ENCODE assay signal across 12 mouse cellular contexts in genomic region chr15:88865888-88866695, GRCm38 (mm10). TPM values are rescaled to one million over a fixed set of nuclear protein-coding genes. Genes with fewer than 3 reads are reported as not detected.
DNase-seq lines count a peak whose midpoint lies in the region; ATAC-seq and TF ChIP-seq lines count a peak whose summit lies in the region.
"Had no signal": no experiment of that assay in that cellular context is flagged by ENCODE, and none has a peak within 500 bp of the region (broad histone marks: within the 10 kb centered on the region; RNA-seq: fewer than 3 reads in every experiment).

No protein-coding gene starts in this region.

- no peak for DNase-seq in heart, embryonic 10.5 days (ENCODE audit: low spot score)
- no peak for DNase-seq in heart, postnatal 10 days
- no peak for DNase-seq in lung, adult 2 months
- no peak for DNase-seq in midbrain, postnatal 0 days (ENCODE audit: low spot score)
- DNase-seq in left cerebral cortex, postnatal 10 days (ENCODE audit: extremely low spot score in 1 of 2, low spot score in 2 of 2): no peak
- DNase-seq: gastrocnemius, postnatal 14 days; right cerebral cortex, postnatal 4 days had no signal

- H3K4me3 ChIP-seq in heart, embryonic 10.5 days: peak overlapping the region; percentile 28
- H3K4me3 ChIP-seq in lung, embryonic 16.5 days (ENCODE audit: low read length): no peak overlapping the region
- no peak overlapping the region for H3K4me3 ChIP-seq in lung, adult 2 months (replicated peaks; ENCODE audit: extremely low read depth, low read depth, low read length)
- H3K4me3 ChIP-seq in intestine, postnatal 0 days (ENCODE audit: low read depth, low read length): no peak overlapping the region
- H3K4me3 ChIP-seq in stomach, embryonic 15.5 days (replicated peaks): no peak overlapping the region
- no peak overlapping the region for H3K4me3 ChIP-seq in midbrain, postnatal 0 days (ENCODE audit: low read depth, low read length)
- H3K4me3 ChIP-seq: neural tube, embryonic 15.5 days had no signal

- no peaks in the 10 kb centered on the region for H3K27me3 ChIP-seq in heart, embryonic 10.5 days (ENCODE audit: insufficient read depth, poor library complexity, severe bottlenecking)
- no peaks in the 10 kb centered on the region for H3K27me3 ChIP-seq in lung, embryonic 16.5 days (ENCODE audit: control insufficient read depth, insufficient read depth, low read depth, low read length)
- no peaks in the 10 kb centered on the region for H3K27me3 ChIP-seq in intestine, postnatal 0 days (replicated peaks; ENCODE audit: control insufficient read depth, insufficient read depth, low read length)
- no peaks in the 10 kb centered on the region for H3K27me3 ChIP-seq in stomach, embryonic 15.5 days (replicated peaks)
- no peaks in the 10 kb centered on the region for H3K27me3 ChIP-seq in midbrain, postnatal 0 days (ENCODE audit: insufficient read depth, low read length)
- H3K27me3 ChIP-seq: embryonic facial prominence, embryonic 15.5 days; neural tube, embryonic 15.5 days had no signal

- no peak for TF ChIP-seq POLR2A in lung, adult 2 months (IDR thresholded peaks at IDR 0.05; ENCODE audit: borderline replicate concordance, extremely low read depth, low read depth, low read length)

- H3K4me1 ChIP-seq in heart, embryonic 10.5 days: peaks cover 72% of the 10 kb centered on the region
- peaks cover 45% of the 10 kb centered on the region for H3K4me1 ChIP-seq in lung, embryonic 16.5 days (replicated peaks; ENCODE audit: control insufficient read depth, insufficient read depth, low read length)
- peaks cover 38% of the 10 kb centered on the region for H3K4me1 ChIP-seq in lung, adult 2 months (ENCODE audit: control insufficient read depth, insufficient read depth, low read length)
- peaks cover 9% of the 10 kb centered on the region for H3K4me1 ChIP-seq in intestine, postnatal 0 days (replicated peaks; ENCODE audit: control insufficient read depth, insufficient read depth, low read length)
- peaks cover 48% of the 10 kb centered on the region for H3K4me1 ChIP-seq in stomach, embryonic 15.5 days
- H3K4me1 ChIP-seq in midbrain, postnatal 0 days (ENCODE audit: insufficient read depth, low read length): peaks cover 6% of the 10 kb centered on the region; the same call in 1 of the 2 replicates

- TF ChIP-seq CTCF in lung, adult 2 months (IDR thresholded peaks at IDR 0.05; ENCODE audit: insufficient read depth, low read length): no peak
- no peak for TF ChIP-seq CTCF in intestine, postnatal 0 days (IDR thresholded peaks at IDR 0.05; ENCODE audit: low read depth)
- TF ChIP-seq CTCF in midbrain, postnatal 0 days (IDR thresholded peaks at IDR 0.05): no peak

- intact Hi-C loops in heart, postnatal 10 days (cut with DNase I): no loop called here
- intact Hi-C loops in left cerebral cortex, postnatal 10 days (cut with DNase I): no loop called here

- no peak overlapping the region for H3K4me2 ChIP-seq in lung, embryonic 16.5 days (ENCODE audit: low read depth, low read length)
- H3K4me2 ChIP-seq in intestine, postnatal 0 days (replicated peaks; ENCODE audit: low read depth): no peak overlapping the region
- H3K4me2 ChIP-seq in stomach, embryonic 15.5 days: peak overlapping the region; percentile 86
- H3K4me2 ChIP-seq in midbrain, postnatal 0 days (ENCODE audit: low read depth, low read length, poor library complexity, severe bottlenecking): no peak overlapping the region

- H3K27ac ChIP-seq in heart, embryonic 10.5 days: peak overlapping the region; percentile 87
- peak overlapping the region; percentile 74 for H3K27ac ChIP-seq in lung, embryonic 16.5 days (ENCODE audit: low read length)
- 0 out of 2 replicates have a peak overlapping the region, but pooled peaks have one; percentile 90 for H3K27ac ChIP-seq in intestine, postnatal 0 days (ENCODE audit: low read depth, low read length)
- no peak overlapping the region for H3K27ac ChIP-seq in stomach, embryonic 15.5 days
- H3K27ac ChIP-seq in midbrain, postnatal 0 days (ENCODE audit: low read depth, low read length): no peak overlapping the region

- H3K9me3 ChIP-seq in heart, embryonic 10.5 days: no peaks in the 10 kb centered on the region
- no peaks in the 10 kb centered on the region for H3K9me3 ChIP-seq in lung, embryonic 16.5 days (ENCODE audit: control insufficient read depth, low read length)
- H3K9me3 ChIP-seq in intestine, postnatal 0 days (ENCODE audit: control insufficient read depth): no peaks in the 10 kb centered on the region
- H3K9me3 ChIP-seq in stomach, embryonic 15.5 days: no peaks in the 10 kb centered on the region
- H3K9me3 ChIP-seq in midbrain, postnatal 0 days (ENCODE audit: low read length): no peaks in the 10 kb centered on the region
- H3K9me3 ChIP-seq: embryonic facial prominence, embryonic 15.5 days; neural tube, embryonic 15.5 days had no signal

- 0 out of 2 replicates have a peak overlapping the region, but pooled peaks have one; percentile 8 for H3K9ac ChIP-seq in lung, embryonic 16.5 days (ENCODE audit: low read length)
- H3K9ac ChIP-seq in intestine, postnatal 0 days (ENCODE audit: low read depth, low read length): no peak overlapping the region
- H3K9ac ChIP-seq in stomach, embryonic 15.5 days: no peak overlapping the region
- H3K9ac ChIP-seq in midbrain, postnatal 0 days (replicated peaks; ENCODE audit: low read length, poor library complexity, severe bottlenecking): no peak overlapping the region
- H3K9ac ChIP-seq: embryonic facial prominence, embryonic 15.5 days; neural tube, embryonic 15.5 days had no signal

- peaks cover 34% of the 10 kb centered on the region for H3K36me3 ChIP-seq in heart, embryonic 10.5 days
- peaks cover 10% of the 10 kb centered on the region for H3K36me3 ChIP-seq in lung, embryonic 16.5 days (ENCODE audit: control insufficient read depth, insufficient read depth, low read length)
- peaks cover 17% of the 10 kb centered on the region; the same call in 1 of the 2 replicates for H3K36me3 ChIP-seq in intestine, postnatal 0 days (ENCODE audit: control insufficient read depth, insufficient read depth)
- H3K36me3 ChIP-seq in stomach, embryonic 15.5 days: peaks cover 24% of the 10 kb centered on the region
- peaks cover 27% of the 10 kb centered on the region for H3K36me3 ChIP-seq in midbrain, postnatal 0 days (ENCODE audit: insufficient read depth, low read length)

- WGBS in heart, embryonic 10.5 days: 54% methylated on average over 4 of the region's 4 CpGs
- 56% methylated on average over 4 of the region's 4 CpGs for WGBS in lung, embryonic 16.5 days
- WGBS in lung, adult 2 months: 70% methylated on average over 4 of the region's 4 CpGs
- 52% methylated on average over 4 of the region's 4 CpGs for WGBS in intestine, postnatal 0 days
- 60% methylated on average over 4 of the region's 4 CpGs for WGBS in stomach, embryonic 15.5 days
- WGBS in midbrain, postnatal 0 days: 88% methylated on average over 4 of the region's 4 CpGs

- ATAC-seq in lung, embryonic 16.5 days (ENCODE audit: low read depth): no peak
- no peak for ATAC-seq in intestine, postnatal 0 days
- no peak for ATAC-seq in stomach, embryonic 15.5 days (ENCODE audit: insufficient read depth, low FRiP score, low read depth)
- ATAC-seq in midbrain, postnatal 0 days (ENCODE audit: low FRiP score): no peak

RNA-seq across cellular contexts. Expression of gene Pim3, which starts 4.1 kb away (rescaled TPM):
- polyA plus RNA-seq in heart, embryonic 10.5 days (2016; fragmentation: Nextera tagmentation; extraction: Ambion mirVana): 68.1 and 73.7 TPM in 2 replicates
- total RNA-seq in heart, postnatal 10 days (2021): 10 to 100 TPM; 49.8 to 85.5 TPM
- 64.1 and 68.0 TPM in 2 replicates for polyA plus RNA-seq in lung, embryonic 16.5 days (2015; fragmentation: Nextera tagmentation; extraction: Ambion mirVana)
- 55.0 and 97.1 TPM in 2 replicates for polyA plus RNA-seq in lung, adult 2 months (2012; rRNA removed)
- polyA plus RNA-seq in intestine, postnatal 0 days (2015; fragmentation: Nextera tagmentation; extraction: Ambion mirVana): 28.0 and 36.8 TPM in 2 replicates
- polyA plus RNA-seq in stomach, embryonic 15.5 days (2015; fragmentation: Nextera tagmentation; extraction: Ambion mirVana): 68.7 and 74.8 TPM in 2 replicates
- 78.0 and 95.4 TPM in 2 replicates for total RNA-seq in midbrain, postnatal 0 days (2014; rRNA removed)
- polyA plus RNA-seq in midbrain, postnatal 0 days (2015; fragmentation: Nextera tagmentation; extraction: Ambion mirVana): 69.1 and 72.5 TPM in 2 replicates
- 10 to 100 TPM; 40.6 to 44.0 TPM for total RNA-seq in left cerebral cortex, postnatal 10 days (2021)

RNA-seq across cellular contexts. Expression of gene Creld2, which starts 46.6 kb away (rescaled TPM):
- polyA plus RNA-seq in heart, embryonic 10.5 days (2016; fragmentation: Nextera tagmentation; extraction: Ambion mirVana): 98.6 and 126 TPM in 2 replicates
- 10 to 100 TPM; 16.8 to 20.3 TPM for total RNA-seq in heart, postnatal 10 days (2021)
- polyA plus RNA-seq in lung, embryonic 16.5 days (2015; fragmentation: Nextera tagmentation; extraction: Ambion mirVana): 99.5 and 110 TPM in 2 replicates
- 34.1 and 37.5 TPM in 2 replicates for polyA plus RNA-seq in lung, adult 2 months (2012; rRNA removed)
- polyA plus RNA-seq in intestine, postnatal 0 days (2015; fragmentation: Nextera tagmentation; extraction: Ambion mirVana): 67.8 and 67.9 TPM in 2 replicates
- polyA plus RNA-seq in stomach, embryonic 15.5 days (2015; fragmentation: Nextera tagmentation; extraction: Ambion mirVana): 124 and 125 TPM in 2 replicates
- 25.4 and 31.5 TPM in 2 replicates for total RNA-seq in midbrain, postnatal 0 days (2014; rRNA removed)
- polyA plus RNA-seq in midbrain, postnatal 0 days (2015; fragmentation: Nextera tagmentation; extraction: Ambion mirVana): 38.2 and 41.7 TPM in 2 replicates
- 10 to 100 TPM; 14.2 to 18.8 TPM for total RNA-seq in left cerebral cortex, postnatal 10 days (2021)

RNA-seq across cellular contexts. Expression of gene Alg12, which starts 47.0 kb away (rescaled TPM):
- polyA plus RNA-seq in heart, embryonic 10.5 days (2016; fragmentation: Nextera tagmentation; extraction: Ambion mirVana): 14.6 and 15.2 TPM in 2 replicates
- 1 to 10 TPM; 8.6 to 8.8 TPM for total RNA-seq in heart, postnatal 10 days (2021)
- polyA plus RNA-seq in lung, embryonic 16.5 days (2015; fragmentation: Nextera tagmentation; extraction: Ambion mirVana): 13.5 and 14.4 TPM in 2 replicates
- 16.4 and 16.7 TPM in 2 replicates for polyA plus RNA-seq in lung, adult 2 months (2012; rRNA removed)
- polyA plus RNA-seq in intestine, postnatal 0 days (2015; fragmentation: Nextera tagmentation; extraction: Ambion mirVana): 7.3 and 8.4 TPM in 2 replicates
- 11.6 and 13.4 TPM in 2 replicates for polyA plus RNA-seq in stomach, embryonic 15.5 days (2015; fragmentation: Nextera tagmentation; extraction: Ambion mirVana)
- 9.3 and 11.5 TPM in 2 replicates for total RNA-seq in midbrain, postnatal 0 days (2014; rRNA removed)
- polyA plus RNA-seq in midbrain, postnatal 0 days (2015; fragmentation: Nextera tagmentation; extraction: Ambion mirVana): 5.5 and 7.0 TPM in 2 replicates
- 10 to 100 TPM in 1 of 2 experiments, 1 to 10 TPM in 1; 8.8 to 10.4 TPM for total RNA-seq in left cerebral cortex, postnatal 10 days (2021)

Comparison
In these comparisons a context has a peak if more than half of its experiments do, and no peak if none do; other contexts are left out.
1. H3K27ac ChIP-seq: peak in heart, embryonic 10.5 days (single experiment), lung, embryonic 16.5 days (single experiment) and intestine, postnatal 0 days (single experiment); none in stomach, embryonic 15.5 days (single experiment) and midbrain, postnatal 0 days (single experiment).